Mouse (Mus musculus) small intestine, adult 2 months (tissue): Measurements from ENCODE around the gene Txndc5. TPM values are rescaled to one million over a fixed set of nuclear protein-coding genes. Genes with fewer than 3 reads are reported as not detected.

ENCODE experiments used
- H3K27ac ChIP-seq: fragments of 200-500 bp; 2 replicates; pipeline ENCODE4 v1.5.1; 2012; ENCODE audit warnings: low read depth, low read length, control low read depth, inconsistent platforms; ENCODE audit not compliant: insufficient read depth
- H3K27me3 ChIP-seq: fragments of 200-500 bp; 2 replicates; pipeline ENCODE4 v1.6.1; 2012; ENCODE audit warnings: mild to moderate bottlenecking, moderate library complexity, low read length, inconsistent platforms; ENCODE audit not compliant: control insufficient read depth, insufficient read depth
- H3K36me3 ChIP-seq: fragments of 200-500 bp; 2 replicates; pipeline ENCODE4 v1.6.1; 2012; ENCODE audit warnings: mild to moderate bottlenecking, low read length, control low read depth, inconsistent platforms; ENCODE audit not compliant: control insufficient read depth, insufficient read depth
- H3K4me1 ChIP-seq: fragments of 200-500 bp; 2 replicates; pipeline ENCODE4 v1.6.1; 2012; ENCODE audit warnings: low read length, inconsistent platforms, mixed read lengths; ENCODE audit not compliant: control insufficient read depth, insufficient read depth, insufficient read length
- H3K4me3 ChIP-seq: fragments of 200-500 bp; 2 replicates; pipeline ENCODE4 v1.5.1; 2012; ENCODE audit warnings: low read depth, mild to moderate bottlenecking, control low read depth, inconsistent platforms, low read length, moderate library complexity
- CTCF ChIP-seq: fragments of 200-500 bp; IDR thresholded peaks from 2 replicates; pipeline ENCODE4 v1.5.1; 2012; ENCODE audit warnings: low read depth, mild to moderate bottlenecking, control low read depth, inconsistent platforms, low read length, moderate library complexity, mixed read lengths; ENCODE audit not compliant: insufficient replicate concordance, insufficient read length; ENCODE audit errors: extremely low read depth
- POLR2A ChIP-seq: fragments of 200-500 bp; IDR thresholded peaks from 2 replicates; pipeline ENCODE4 v1.6.1; 2012; ENCODE audit warnings: low read depth, mild to moderate bottlenecking, control low read depth, inconsistent platforms, low read length, moderate library complexity
- WGBS: fragments of 180-500 bp; shearing (Covaris S2); methylation state at CpG from one replicate; pipeline ENCODE4 v1.1.7; 2018; 5-methylcytosine and 5-hydroxymethylcytosine counted together
- polyA plus RNA-seq: library from polyadenylated mRNA; depleted of rRNA; stranded (reverse); fragments of >200 nt; gene quantifications from 2 replicates; pipeline ENCODE4 v1.2.3, GENCODE M21; 2012

The Txndc5 gene
- polyA plus RNA-seq, 1 experiment: 222 TPM

GRCm38 (mm10) chr13:38525261-38525660, 3.4 kb downstream of the Txndc5 start:
- Histone ChIP-seq H3K27me3 (no peaks in the 10 kb centered on the region), H3K4me3 (no peak overlapping the region; the same call in 1 of the 2 replicates), H3K27ac (peak overlapping the region; percentile 49), H3K36me3 (peaks cover 29% of the 10 kb centered on the region), H3K4me1 (peaks cover 9% of the 10 kb centered on the region; the same call in 1 of the 2 replicates)
- WGBS: 28% methylated on average over 3 of the region's 3 CpGs
- TF ChIP-seq POLR2A: no peak
- no peak for TF ChIP-seq CTCF

- peaks cover 47% of the 10 kb centered on the region for H3K36me3 ChIP-seq
- H3K4me1 ChIP-seq: peaks cover 5% of the 10 kb centered on the region; the same call in 1 of the 2 replicates
- TF ChIP-seq POLR2A: no peak
- no peak for TF ChIP-seq CTCF
- peak overlapping the region; percentile 20 for H3K27ac ChIP-seq
- 89% methylated on average over 11 of the region's 11 CpGs for WGBS
- H3K4me3 ChIP-seq: peak overlapping the region; percentile 19
- H3K27me3 ChIP-seq: no peaks in the 10 kb centered on the region
These were observed 5.4 kb downstream of the Txndc5 start for GRCm38 (mm10) chr13:38523231-38523630.

GRCm38 (mm10) chr13:38522056-38522654, 6.5 kb downstream of the Txndc5 start:
- Histone ChIP-seq H3K4me3 (no peak overlapping the region), H3K27me3 (no peaks in the 10 kb centered on the region), H3K4me1 (peaks cover 5% of the 10 kb centered on the region; the same call in 1 of the 2 replicates), H3K36me3 (peaks cover 52% of the 10 kb centered on the region), H3K27ac (peak overlapping the region; percentile 20; the same call in 1 of the 2 replicates)
- TF ChIP-seq POLR2A (no peak), CTCF (no peak)
- 71% methylated on average over 4 of the region's 4 CpGs for WGBS

GRCm38 (mm10) chr13:38520299-38520698, 8.3 kb downstream of the Txndc5 start:
- 91% methylated on average over 11 of the region's 11 CpGs for WGBS
- TF ChIP-seq POLR2A: no peak
- no peak for TF ChIP-seq CTCF
- no peaks in the 10 kb centered on the region for H3K27me3 ChIP-seq
- no peak overlapping the region for H3K27ac ChIP-seq
- no peak overlapping the region for H3K4me3 ChIP-seq
- H3K4me1 ChIP-seq: no peaks in the 10 kb centered on the region
- peaks cover 63% of the 10 kb centered on the region for H3K36me3 ChIP-seq

GRCm38 (mm10) chr13:38516582-38516981, 12.0 kb downstream of the Txndc5 start:
- WGBS: 83% methylated on average over 11 of the region's 11 CpGs
- H3K4me3 ChIP-seq: no peak overlapping the region
- H3K27me3 ChIP-seq: no peaks in the 10 kb centered on the region
- peaks cover 74% of the 10 kb centered on the region for H3K36me3 ChIP-seq
- no peaks in the 10 kb centered on the region for H3K4me1 ChIP-seq
- no peak for TF ChIP-seq POLR2A
- TF ChIP-seq CTCF: no peak
- no peak overlapping the region for H3K27ac ChIP-seq

GRCm38 (mm10) chr13:38515845-38516244, 12.8 kb downstream of the Txndc5 start:
- Histone ChIP-seq H3K4me3 (no peak overlapping the region), H3K27ac (no peak overlapping the region), H3K27me3 (no peaks in the 10 kb centered on the region), H3K36me3 (peaks cover 71% of the 10 kb centered on the region), H3K4me1 (no peaks in the 10 kb centered on the region)
- no peak for TF ChIP-seq CTCF
- TF ChIP-seq POLR2A: no peak
- 44% methylated on average over 3 of the region's 3 CpGs for WGBS

GRCm38 (mm10) chr13:38515431-38515830, 13.2 kb downstream of the Txndc5 start:
- 52% methylated on average over 2 of the region's 2 CpGs for WGBS
- Histone ChIP-seq H3K4me1 (no peaks in the 10 kb centered on the region), H3K27me3 (no peaks in the 10 kb centered on the region), H3K4me3 (no peak overlapping the region), H3K27ac (no peak overlapping the region), H3K36me3 (peaks cover 71% of the 10 kb centered on the region)
- TF ChIP-seq CTCF: no peak
- TF ChIP-seq POLR2A: no peak
